Mouse (Mus musculus) gastrocnemius, postnatal 36 days (tissue): ENCODE results near the gene Wdhd1. TPM values are rescaled to one million over a fixed set of nuclear protein-coding genes. Genes with fewer than 3 reads are reported as not detected.

Experiments
- total RNA-seq, 2 experiments: library from RNA; stranded (reverse); gene quantifications; 2 replicates each; pipeline ENCODE4 v1.2.3; 2021

Wdhd1 gene
- total RNA-seq, 2 experiments from 2014 or later: 0.59 to 0.64 TPM

Other genes starting within 250 kb of the Wdhd1 start
- 1 to 10 TPM; 2.0 to 2.6 TPM for gene Gch1, start 87.4 kb downstream of the Wdhd1 start, total RNA-seq
- gene Socs4, start 74 bp upstream of the Wdhd1 start, total RNA-seq: 1 to 10 TPM; 6.2 to 6.5 TPM
- 10 to 100 TPM; 21.6 to 22.5 TPM for gene Mapk1ip1l, start 21.4 kb upstream of the Wdhd1 start, total RNA-seq
- 1 to 10 TPM; 2.8 to 5.8 TPM for gene Lgals3, start 90.9 kb upstream of the Wdhd1 start, total RNA-seq
- gene Dlgap5, start 141.6 kb upstream of the Wdhd1 start, total RNA-seq: under 1 TPM; 0.49 to 0.56 TPM
- gene Fbxo34, start 173.6 kb upstream of the Wdhd1 start, total RNA-seq: 10 to 100 TPM in 1 of 2 experiments, 1 to 10 TPM in 1; 9.1 to 11.0 TPM